Mouse (Mus musculus): ENCODE results near the gene Gm20388.
A peak's percentile ranks its signal among the peaks of the same experiment; 100 is the strongest.

DNA sequence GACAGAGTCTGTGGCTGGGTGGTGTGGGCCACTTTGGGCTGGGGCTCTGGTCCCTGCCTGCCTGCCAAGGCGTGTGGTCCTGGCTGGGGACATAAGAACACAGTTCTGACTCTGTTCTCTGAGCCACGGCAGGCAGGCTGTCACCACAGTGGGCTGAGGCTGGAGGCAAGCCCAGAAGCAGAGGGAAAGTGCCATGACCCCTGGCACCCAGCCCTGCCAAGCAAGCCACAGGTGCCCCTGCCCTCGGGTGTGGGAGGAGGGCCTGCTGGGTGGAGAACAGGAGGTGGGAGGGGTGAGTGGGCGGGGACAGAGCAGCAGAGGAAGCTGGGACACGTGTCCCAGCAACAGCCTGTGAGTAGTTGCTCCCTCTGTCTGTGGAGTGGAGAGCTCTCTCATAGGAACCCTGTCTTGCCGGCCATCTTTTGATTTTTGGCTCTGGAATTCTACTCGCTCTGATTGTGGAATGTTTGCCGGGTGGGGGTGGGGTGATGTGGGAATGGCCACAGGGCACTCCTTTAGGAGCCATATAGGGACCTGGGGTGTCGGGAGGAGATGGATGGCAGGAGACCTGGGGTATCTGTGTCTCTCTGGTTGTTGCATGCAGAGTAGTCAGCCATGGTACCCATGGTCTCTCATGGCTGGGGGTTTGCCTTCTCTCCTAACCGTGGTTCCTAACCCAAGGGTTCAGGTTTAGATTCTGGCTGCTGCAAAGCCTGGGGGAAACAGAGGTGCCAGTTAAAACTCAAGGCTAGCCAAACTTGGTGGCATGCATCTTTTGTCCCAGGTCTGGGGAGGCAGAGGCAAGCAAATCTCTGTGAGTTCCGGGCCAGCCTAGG lies 458.4 kb downstream of the Gm20388 start:
- TF ChIP-seq CTCF (IDR thresholded peaks at IDR 0.05; ENCODE audit: low read depth, low read length) (peak; percentile 40), POLR2A (IDR thresholded peaks at IDR 0.05; ENCODE audit: insufficient read depth, low read length) (no peak)

Data from ES-Bruce4 (cell line).